Mouse (Mus musculus): ENCODE measurements around the gene Stpg4.

Gene Stpg4

GRCm38 (mm10) chr17:87427511-87427910 is at the start of gene Stpg4:
Gene Stpg4 (minus strand): TSS chr17:87427741.
- DNase-seq (ENCODE audit: low read depth, low spot score), result no peak

GRCm38 (mm10) chr17:87475356-87475755 is 47.8 kb upstream of the Stpg4 start:
- no peak for DNase-seq (ENCODE audit: low read depth, low spot score)

GRCm38 (mm10) chr17:87474501-87474795 is 46.9 kb upstream of the Stpg4 start:
- DNase-seq (ENCODE audit: low read depth, low spot score), result no peak

GRCm38 (mm10) chr17:87473736-87474500 is 46.4 kb upstream of the Stpg4 start:
- DNase-seq (ENCODE audit: low read depth, low spot score), result peak; percentile 25

GRCm38 (mm10) chr17:87473441-87473735 is 45.8 kb upstream of the Stpg4 start:
- no peak for DNase-seq (ENCODE audit: low read depth, low spot score)

- no peak for DNase-seq (ENCODE audit: low read depth, low spot score)
Observed at GRCm38 (mm10) chr17:87472879-87473278, 45.3 kb upstream of the Stpg4 start.

GRCm38 (mm10) chr17:87471661-87472060 is 44.1 kb upstream of the Stpg4 start:
- DNase-seq (ENCODE audit: low read depth, low spot score), result no peak

GRCm38 (mm10) chr17:87470797-87471196 is 43.3 kb upstream of the Stpg4 start:
- no peak for DNase-seq (ENCODE audit: low read depth, low spot score)

GRCm38 (mm10) chr17:87470282-87470681 is 42.7 kb upstream of the Stpg4 start:
- no peak for DNase-seq (ENCODE audit: low read depth, low spot score)

GRCm38 (mm10) chr17:87469428-87469827 is 41.9 kb upstream of the Stpg4 start:
- no peak for DNase-seq (ENCODE audit: low read depth, low spot score)

- no peak for DNase-seq (ENCODE audit: low read depth, low spot score)
Observed at GRCm38 (mm10) chr17:87468616-87469015, 41.1 kb upstream of the Stpg4 start.

GRCm38 (mm10) chr17:87461499-87461896 is 34.0 kb upstream of the Stpg4 start:
- no peak for DNase-seq (ENCODE audit: low read depth, low spot score)

- DNase-seq (ENCODE audit: low read depth, low spot score), result no peak
Observed at GRCm38 (mm10) chr17:87460669-87461498, 33.3 kb upstream of the Stpg4 start.

- peak; percentile 39 for DNase-seq (ENCODE audit: low read depth, low spot score)
Observed at GRCm38 (mm10) chr17:87459750-87460668, 32.5 kb upstream of the Stpg4 start.

- no peak for DNase-seq (ENCODE audit: low read depth, low spot score)
Observed at GRCm38 (mm10) chr17:87458911-87459749, 31.6 kb upstream of the Stpg4 start.

GRCm38 (mm10) chr17:87457961-87458360 is 30.4 kb upstream of the Stpg4 start:
- DNase-seq (ENCODE audit: low read depth, low spot score), result no peak

- no peak for DNase-seq (ENCODE audit: low read depth, low spot score)
Observed at GRCm38 (mm10) chr17:87454121-87454520, 26.6 kb upstream of the Stpg4 start.

- DNase-seq (ENCODE audit: low read depth, low spot score), result no peak
Observed at GRCm38 (mm10) chr17:87453336-87453735, 25.8 kb upstream of the Stpg4 start.

- no peak for DNase-seq (ENCODE audit: low read depth, low spot score)
Observed at GRCm38 (mm10) chr17:87448881-87449280, 21.3 kb upstream of the Stpg4 start.

- DNase-seq (ENCODE audit: low read depth, low spot score), result no peak
Observed at GRCm38 (mm10) chr17:87448339-87448738, 20.8 kb upstream of the Stpg4 start.

- no peak for DNase-seq (ENCODE audit: low read depth, low spot score)
Observed at GRCm38 (mm10) chr17:87447612-87448200, 20.2 kb upstream of the Stpg4 start.

Data from forelimb bud, embryonic 11.5 days (tissue).